Mouse (Mus musculus): ENCODE measurements around the gene Gm45717.
"Not testable (repeated sequence)": the region's sequence is repeated elsewhere in the genome, so short reads cannot be mapped to it uniquely, and the experiment has no call there.

The Gm45717 gene

GRCm38 (mm10) chr7:140955758-140956555 is at the start of gene Gm45717, which contains the start of gene Ifitm2:
Gm45717 (minus strand) TSS chr7:140955937.
Ifitm2 (minus strand) TSS chr7:140955987.
- peak; percentile 96 for DNase-seq

- DNase-seq: no peak
Observed at GRCm38 (mm10) chr7:141003248-141004010, 47.7 kb upstream of the Gm45717 start.

- no peak for DNase-seq
Observed at GRCm38 (mm10) chr7:141000881-141001708, 45.4 kb upstream of the Gm45717 start.

- peak; percentile 31 for DNase-seq
Observed at GRCm38 (mm10) chr7:140998853-140999700, 43.3 kb upstream of the Gm45717 start.

- no peak for DNase-seq
Observed at GRCm38 (mm10) chr7:140997817-140998216, 42.1 kb upstream of the Gm45717 start.

- no peak for DNase-seq
Observed at GRCm38 (mm10) chr7:140991117-140991689, 35.5 kb upstream of the Gm45717 start.

- no peak for DNase-seq
Observed at GRCm38 (mm10) chr7:140990622-140991021, 34.9 kb upstream of the Gm45717 start.

GRCm38 (mm10) chr7:140990185-140990584 is 34.4 kb upstream of the Gm45717 start:
- DNase-seq: no peak

- no peak for DNase-seq
Observed at GRCm38 (mm10) chr7:140989022-140989421, 33.3 kb upstream of the Gm45717 start.

GRCm38 (mm10) chr7:140987182-140988138 is 31.7 kb upstream of the Gm45717 start:
- DNase-seq: no peak

GRCm38 (mm10) chr7:140982971-140983370 is 27.2 kb upstream of the Gm45717 start:
- no peak for DNase-seq

GRCm38 (mm10) chr7:140981704-140982103 is 26.0 kb upstream of the Gm45717 start:
- no peak for DNase-seq

- DNase-seq: not testable (repeated sequence)
Observed at GRCm38 (mm10) chr7:140976720-140977119, 21.0 kb upstream of the Gm45717 start.

GRCm38 (mm10) chr7:140975465-140975864 is 19.7 kb upstream of the Gm45717 start:
- DNase-seq: no peak

- no peak for DNase-seq
Observed at GRCm38 (mm10) chr7:140974940-140975339, 19.2 kb upstream of the Gm45717 start.

- DNase-seq: no peak
Observed at GRCm38 (mm10) chr7:140973396-140974165, 17.8 kb upstream of the Gm45717 start.

- peak; percentile 65 for DNase-seq
Observed at GRCm38 (mm10) chr7:140971479-140972171, 15.9 kb upstream of the Gm45717 start.

GRCm38 (mm10) chr7:140970931-140971330 is 15.2 kb upstream of the Gm45717 start:
- no peak for DNase-seq

- not testable (repeated sequence) for DNase-seq
Observed at GRCm38 (mm10) chr7:140968710-140969109, 13.0 kb upstream of the Gm45717 start.
